Mouse (Mus musculus) gastrocnemius, postnatal 4 days (tissue): ENCODE measurements around the gene Mbtd1. TPM values are rescaled to one million over a fixed set of nuclear protein-coding genes. Genes with fewer than 3 reads are reported as not detected.
A peak's percentile ranks its signal among the peaks of the same experiment; 100 is the strongest.

Source experiments
- DNase-seq, 2 experiments: peaks; one replicate each; pipeline ENCODE4 v3.0.0; 2021 to 2022; ENCODE audit warnings: low spot score in 2 of 2, mixed read lengths in 2 of 2
- total RNA-seq, 2 experiments: library from RNA; stranded (reverse); gene quantifications; 2 replicates each; pipeline ENCODE4 v1.2.3; 2021

Gene Mbtd1
- total RNA-seq, 2 experiments from 2014 or later, result 37.4 to 37.8 TPM

DNA sequence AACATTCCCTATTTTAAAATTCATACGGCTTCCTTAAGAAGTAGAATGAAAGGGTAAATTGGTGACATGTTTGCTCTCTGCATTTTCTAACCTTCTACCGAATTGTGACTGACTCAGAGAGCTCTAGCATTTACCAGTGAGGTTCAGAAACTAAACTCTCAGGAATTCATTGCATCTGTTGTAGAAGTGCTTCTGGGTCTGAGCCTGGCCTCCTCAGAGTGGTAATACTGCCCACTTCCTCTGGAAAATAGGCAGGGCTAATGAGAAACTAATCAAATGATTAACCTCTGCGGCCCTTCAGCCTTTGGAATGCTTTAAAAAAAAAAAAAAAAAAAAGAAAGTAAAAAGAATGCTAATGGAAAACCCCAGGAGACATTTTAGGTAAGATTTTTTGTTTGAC lies 59.3 kb downstream of the Mbtd1 start:
- DNase-seq, result no peak

GRCm38 (mm10) chr11:93948887-93949567 lies 63.4 kb downstream of the Mbtd1 start:
- DNase-seq, result no peak

DNA sequence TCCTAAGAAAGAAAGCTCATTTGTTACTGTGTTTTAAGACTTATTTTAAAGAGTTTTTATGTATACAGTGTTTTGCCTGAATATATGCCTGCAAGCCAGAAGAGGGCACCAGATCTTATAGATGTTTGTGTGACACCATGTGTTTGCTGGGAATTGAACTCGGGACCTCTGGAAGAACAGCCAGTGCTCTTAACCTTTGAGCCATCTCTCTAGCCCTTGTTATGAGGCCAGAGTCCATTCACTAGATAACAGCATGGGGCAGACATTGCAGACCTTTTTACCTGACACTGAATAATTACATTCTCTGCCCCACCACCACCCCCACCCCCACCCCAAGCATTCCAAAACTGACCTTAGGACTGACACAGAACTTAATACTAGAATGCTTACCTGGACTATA lies 64.4 kb downstream of the Mbtd1 start:
- DNase-seq, result no peak

- no peak for DNase-seq
Measured at GRCm38 (mm10) chr11:93952376-93952775, 66.7 kb downstream of the Mbtd1 start.

DNA sequence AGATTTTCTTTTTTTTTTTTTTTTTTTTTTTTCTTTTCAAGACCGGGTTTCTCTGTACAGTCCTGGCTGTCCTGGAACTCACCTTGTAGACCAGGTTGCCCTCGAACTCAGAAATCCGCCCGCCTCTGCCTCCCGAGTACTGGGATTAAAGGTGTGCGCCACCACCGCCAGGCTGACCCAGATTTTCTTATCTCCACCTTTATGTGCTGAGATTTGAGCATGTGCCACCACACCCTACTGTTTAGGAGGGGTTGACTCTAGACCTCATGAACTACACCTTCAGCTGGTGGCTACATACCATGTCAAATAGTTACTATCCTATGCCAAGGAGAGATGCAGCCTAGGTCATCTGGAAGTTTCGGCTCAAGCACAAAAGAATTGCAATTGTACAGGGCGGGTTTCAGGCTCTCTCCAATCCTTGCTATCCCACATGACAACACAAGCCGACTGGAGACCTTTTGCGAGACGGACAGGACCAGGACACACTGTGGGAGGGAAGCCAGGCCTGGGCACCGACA lies 69.1 kb downstream of the Mbtd1 start:
- DNase-seq, result no peak

GRCm38 (mm10) chr11:93955256-93956150 lies 69.9 kb downstream of the Mbtd1 start:
- peak; percentile 90 to 94 for DNase-seq

DNA sequence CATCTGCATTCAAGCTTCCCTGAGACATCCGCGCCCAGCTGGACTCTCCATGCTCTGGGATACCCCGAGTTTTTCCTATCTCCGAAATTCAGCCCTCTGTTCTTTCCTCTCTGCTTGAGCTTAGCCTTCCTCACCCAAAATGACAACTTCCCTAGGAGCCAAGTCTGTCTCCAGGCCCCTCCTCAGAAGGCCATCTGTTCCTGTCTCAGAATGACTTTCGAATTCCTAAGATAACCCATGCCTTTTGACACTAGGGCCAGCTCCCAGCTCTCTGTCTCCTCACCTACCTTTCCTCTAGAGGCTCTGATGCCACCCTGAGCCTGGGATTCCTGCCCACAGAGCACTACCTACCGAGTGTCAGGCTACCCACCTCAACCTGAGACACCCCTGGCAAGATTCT lies 70.5 kb downstream of the Mbtd1 start, which contains the start of gene Nme2:
Gene Nme2, minus strand, starts transcription at position 101 of the 400 bp plus-strand sequence.
- no peak for DNase-seq

DNA sequence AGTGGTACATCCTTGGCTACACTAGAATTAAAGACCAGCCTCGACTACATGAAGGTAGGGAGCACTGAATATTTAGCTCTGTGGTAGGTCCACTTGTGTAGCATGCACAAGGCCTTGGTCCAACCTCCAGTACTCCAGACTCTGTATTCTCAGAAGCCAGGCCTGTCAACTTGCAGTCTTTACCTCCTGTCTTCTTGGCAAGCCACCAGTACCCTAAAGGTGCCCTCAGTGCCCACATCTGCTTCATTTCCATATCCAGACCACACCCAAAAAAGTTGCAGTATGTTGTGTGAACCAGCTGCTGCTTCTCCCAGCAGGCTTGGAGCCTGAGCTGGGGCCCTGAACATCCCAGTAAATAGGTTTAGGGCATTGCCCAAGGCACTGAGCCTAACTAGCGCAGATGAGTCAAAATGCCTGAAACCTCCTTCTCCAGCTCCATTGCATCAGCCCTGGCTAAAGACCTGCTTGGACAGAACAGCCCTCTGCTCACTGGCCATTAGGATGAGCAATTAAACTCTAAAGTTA lies 71.4 kb downstream of the Mbtd1 start:
- no peak for DNase-seq

DNA sequence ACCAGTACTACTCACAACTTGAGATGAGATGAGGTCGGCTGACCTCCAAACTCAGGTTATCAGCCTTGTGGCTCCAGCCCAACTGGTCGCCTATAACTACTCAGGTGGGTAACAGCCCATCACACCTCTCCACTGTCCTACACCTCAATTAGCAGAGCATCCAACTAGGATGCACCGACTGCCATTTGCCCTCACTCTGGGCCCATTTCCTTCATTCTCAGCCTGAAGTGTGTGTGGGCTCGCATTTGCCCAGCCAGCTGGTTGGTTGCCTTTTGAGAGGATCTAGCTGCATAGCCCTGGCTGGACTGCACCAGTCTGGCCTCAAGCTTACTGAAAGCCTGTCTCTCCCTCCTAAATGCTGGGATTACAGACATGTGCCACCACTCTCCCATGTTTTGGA lies 72.1 kb downstream of the Mbtd1 start:
- DNase-seq, result no peak

- DNase-seq, result no peak
Measured at GRCm38 (mm10) chr11:93961482-93961881, 75.8 kb downstream of the Mbtd1 start.

GRCm38 (mm10) chr11:93963013-93963412 lies 77.4 kb downstream of the Mbtd1 start:
- no peak for DNase-seq

DNA sequence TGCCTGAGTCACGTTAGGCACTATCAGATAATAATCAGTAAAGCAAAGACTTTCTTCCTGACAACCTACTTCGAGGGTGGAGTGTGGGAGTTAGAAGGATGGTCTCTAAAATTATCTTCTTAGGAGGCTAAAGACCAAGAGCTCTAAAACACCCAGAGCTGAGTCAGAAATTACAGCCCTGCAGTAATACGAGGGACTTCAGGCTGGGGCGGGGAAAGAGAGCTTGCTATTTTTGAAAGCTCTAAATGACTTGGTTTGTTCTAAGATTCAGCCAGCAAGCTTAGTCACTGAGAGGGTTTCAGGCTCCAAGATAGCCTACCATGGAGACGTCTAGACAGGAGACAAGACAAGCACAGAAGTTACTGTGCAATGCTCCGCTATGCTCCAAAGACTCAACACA lies 79.7 kb downstream of the Mbtd1 start:
- no peak for DNase-seq

DNA sequence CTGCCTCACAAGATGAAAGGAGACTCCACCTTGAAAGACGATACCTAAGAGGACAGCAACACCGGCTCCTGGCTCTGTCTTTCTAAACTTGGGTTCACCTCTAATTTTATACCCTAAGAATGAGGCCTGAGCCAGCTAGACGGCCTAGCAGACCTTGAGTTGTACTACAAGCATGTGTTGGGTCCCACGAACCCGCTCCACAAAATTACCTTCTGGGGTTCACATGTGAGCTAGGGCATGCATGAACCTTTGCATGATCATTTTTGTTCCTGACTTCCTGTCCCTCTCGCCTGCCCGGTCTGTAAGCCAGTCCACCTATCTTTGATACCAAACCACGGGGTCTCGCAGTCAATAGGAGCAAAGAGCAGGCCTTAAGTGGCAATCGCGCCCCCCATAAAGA lies 81.7 kb downstream of the Mbtd1 start:
- DNase-seq, result no peak

DNA sequence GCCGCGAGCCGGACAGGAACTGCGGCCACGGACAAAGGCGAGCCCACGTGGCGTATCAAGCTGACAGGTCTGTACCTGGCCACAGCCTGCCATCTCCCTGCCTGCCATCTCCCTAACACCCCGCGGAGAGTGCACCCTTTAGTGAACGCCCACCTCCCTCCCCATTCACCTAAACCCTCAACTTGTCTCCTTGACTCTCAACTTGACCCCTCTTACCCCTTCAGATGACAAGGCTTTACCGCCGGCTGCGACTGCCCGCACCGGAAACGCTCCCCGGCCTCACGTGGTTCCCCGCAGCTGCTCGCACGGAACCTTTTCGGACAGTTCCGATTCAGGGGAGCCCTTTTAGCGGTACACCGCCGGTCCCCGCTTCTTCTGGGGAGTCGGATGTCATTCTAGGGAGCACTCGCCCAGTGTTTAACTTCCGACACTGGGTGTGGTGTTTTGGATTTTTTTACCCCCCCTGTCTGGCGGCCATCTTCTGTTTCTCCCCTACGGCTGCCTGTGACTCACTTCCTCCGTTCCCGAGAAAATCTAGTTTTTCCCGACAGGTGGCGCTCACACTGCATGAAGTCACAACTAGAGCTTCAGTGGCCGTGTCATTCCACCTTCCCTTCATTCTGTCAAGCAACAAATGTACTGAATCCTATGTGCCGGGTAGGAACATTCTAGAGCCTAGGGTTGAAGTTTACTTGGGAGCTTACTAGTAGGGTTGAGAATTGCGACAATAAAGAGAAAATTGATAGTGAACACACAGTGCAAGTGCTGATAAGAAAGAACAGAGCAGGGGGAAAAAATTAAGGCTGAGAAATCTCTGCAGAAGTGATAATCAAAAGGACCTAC lies 82.6 kb downstream of the Mbtd1 start, which contains the start of the genes Gm20390 and Nme1:
Gene Gm20390, minus strand, starts transcription at position 289 of the 843 bp plus-strand sequence.
Gene Nme1, minus strand, starts transcription at position 517 of the 843 bp plus-strand sequence.
- peak; percentile 90 to 95 for DNase-seq

- DNase-seq, result no peak
Measured at GRCm38 (mm10) chr11:93968848-93969128, 83.1 kb downstream of the Mbtd1 start.

GRCm38 (mm10) chr11:93969171-93969570 lies 83.5 kb downstream of the Mbtd1 start:
- no peak for DNase-seq

- DNase-seq, result no peak
Measured at GRCm38 (mm10) chr11:93969799-93970198, 84.1 kb downstream of the Mbtd1 start.

DNA sequence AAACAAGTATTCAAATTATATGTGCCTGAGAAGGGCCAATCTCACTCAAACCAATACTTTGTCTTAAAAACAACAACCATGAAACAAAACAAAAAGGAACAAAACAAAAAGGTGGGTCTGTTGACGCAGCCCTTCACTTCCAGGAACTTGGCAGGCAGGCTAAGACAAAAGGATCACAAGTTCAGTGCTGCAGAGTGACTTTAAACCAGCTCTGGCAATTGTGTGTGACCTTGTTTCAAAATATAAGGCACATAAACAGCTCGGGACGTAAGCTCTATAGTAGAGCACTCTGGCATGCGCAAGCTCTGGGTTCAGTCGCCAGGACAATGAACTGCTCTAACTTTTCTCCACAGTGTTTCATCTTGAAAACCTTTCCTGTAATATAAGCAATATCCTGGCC lies 87.3 kb downstream of the Mbtd1 start:
- DNase-seq, result no peak

DNA sequence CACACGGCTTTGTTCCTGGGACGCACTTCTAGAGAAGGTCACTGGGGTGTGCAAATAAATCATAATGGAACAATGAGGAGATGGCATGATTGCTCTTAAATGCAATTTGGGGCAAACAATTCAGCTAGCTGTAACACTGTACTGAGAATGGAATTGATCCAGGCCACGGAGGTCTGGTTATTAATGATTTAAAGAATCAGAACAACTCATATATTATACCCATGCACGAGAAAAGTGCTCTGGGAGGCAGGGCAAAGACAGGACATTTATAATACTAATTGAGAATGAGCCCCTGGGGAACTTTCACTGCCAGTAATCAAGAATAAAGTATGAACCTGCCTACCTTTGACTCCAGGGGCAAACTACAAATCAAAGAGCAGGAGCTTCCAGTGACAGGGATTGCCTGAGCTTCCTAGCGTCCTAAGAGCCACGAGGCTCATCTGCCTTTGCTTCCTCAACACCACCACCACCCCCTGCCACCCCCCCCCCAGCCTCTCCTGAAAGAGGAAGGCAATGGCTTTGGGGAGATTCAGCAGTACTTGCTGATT lies 93.9 kb downstream of the Mbtd1 start:
- DNase-seq, result no peak

DNA sequence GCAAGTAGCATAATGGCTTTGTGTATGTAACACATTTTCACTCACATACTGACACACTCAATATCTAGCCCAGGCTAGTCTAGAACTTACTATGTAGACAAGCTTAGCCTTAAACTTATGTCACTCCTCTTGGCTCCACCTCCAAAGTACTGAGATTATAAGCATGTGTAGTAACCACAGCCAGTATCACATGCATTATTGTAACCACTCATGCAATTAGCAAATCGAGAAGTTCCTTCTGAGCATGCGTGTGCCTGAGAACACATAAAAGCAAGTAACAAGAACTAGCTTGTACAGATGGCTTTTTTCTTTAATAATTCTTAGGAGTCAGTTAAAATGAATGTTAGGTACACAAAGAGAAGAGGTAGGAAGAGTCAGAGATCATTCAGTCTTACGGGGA lies 99.0 kb downstream of the Mbtd1 start:
- no peak for DNase-seq

DNA sequence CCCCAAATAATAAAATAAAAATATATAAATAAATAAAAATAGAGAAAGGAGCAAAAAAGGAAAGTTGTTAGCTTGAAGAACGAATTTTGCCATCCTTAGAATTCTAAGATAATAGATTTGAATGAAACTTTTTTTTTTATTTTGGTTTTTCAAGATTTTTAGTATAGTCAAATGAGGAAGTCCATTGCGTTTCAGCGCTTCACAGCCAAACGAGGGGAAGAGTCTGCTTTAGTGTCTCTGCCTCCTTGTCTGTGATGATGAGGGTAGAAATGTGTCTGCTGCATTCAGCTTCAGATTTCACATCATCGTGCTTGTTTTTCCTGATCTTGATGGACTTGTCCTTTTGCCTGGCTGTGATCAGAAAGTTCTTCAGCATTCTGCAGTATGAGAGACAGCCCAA lies 99.6 kb downstream of the Mbtd1 start:
- no peak for DNase-seq
